Mouse (Mus musculus): ENCODE measurements at regions not wholly inside any gene's neighbourhood (a gene's known extent, or its start where the extent isn't known, plus 50 kb on each side); places are given as distances from the start of the nearest gene placed in this dataset.

DNA sequence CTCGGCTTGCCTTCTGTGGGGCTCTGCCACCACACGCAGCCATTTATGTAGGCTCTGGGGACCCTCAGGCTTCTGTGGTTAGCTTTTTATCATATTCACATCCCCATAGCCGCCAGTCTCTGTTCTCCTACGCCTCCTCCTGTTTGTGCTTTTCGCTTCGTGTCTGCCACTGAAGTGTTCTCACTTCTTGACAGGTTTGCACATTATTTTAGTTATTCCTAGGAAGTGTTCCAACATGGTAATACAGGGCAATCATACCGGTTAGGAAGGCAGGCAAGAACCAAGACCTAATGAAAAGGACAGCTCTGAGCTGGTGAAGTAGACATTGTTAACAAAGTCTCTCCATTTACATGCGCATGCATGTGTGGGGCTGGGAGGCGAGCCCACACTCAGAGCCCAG is 120.1 kb upstream of the Arid2 start:
- H3K36me3 ChIP-seq (ENCODE audit: control insufficient read depth, insufficient read depth) = no peaks in the 10 kb centered on the region
- TF ChIP-seq MYOD1 (IDR thresholded peaks at IDR 0.05; ENCODE audit: control insufficient read depth, insufficient read length, low read depth) (no peak), CEBPB (IDR thresholded peaks at IDR 0.05; ENCODE audit: low read depth) (no peak), USF1 (IDR thresholded peaks at IDR 0.05; ENCODE audit: low read depth) (no peak), CTCF (IDR thresholded peaks at IDR 0.05; ENCODE audit: control insufficient read depth, insufficient read depth, insufficient read length) (no peak), FOSL1 (IDR thresholded peaks at IDR 0.05; ENCODE audit: insufficient read depth, low read length, poor library complexity, severe bottlenecking) (no peak), MAX (IDR thresholded peaks at IDR 0.05) (no peak), MYOG (IDR thresholded peaks at IDR 0.05; ENCODE audit: control insufficient read depth, extremely low read depth, insufficient read length) (no peak)
- no peak overlapping the region for H3ac ChIP-seq (ENCODE audit: control insufficient read depth, insufficient read length, low read depth)
- peaks cover 3% of the 10 kb centered on the region for H3K27me3 ChIP-seq (ENCODE audit: control insufficient read depth, insufficient read depth, insufficient read length)
- H3K79me3 ChIP-seq (ENCODE audit: low read depth) = no peaks in the 10 kb centered on the region
- no peaks in the 10 kb centered on the region for H3K79me2 ChIP-seq (ENCODE audit: control insufficient read depth, insufficient read depth)
- no peak overlapping the region for H3K4me3 ChIP-seq (ENCODE audit: insufficient read depth, poor library complexity, severe bottlenecking)

GRCm38 (mm10) chr15:96169726-96170467 is 117.4 kb upstream of the Arid2 start:
- no peaks in the 10 kb centered on the region for H3K36me3 ChIP-seq (ENCODE audit: control insufficient read depth, insufficient read depth)
- TF ChIP-seq MAX (IDR thresholded peaks at IDR 0.05) = no peak
- no peak for TF ChIP-seq MYOD1 (IDR thresholded peaks at IDR 0.05; ENCODE audit: control insufficient read depth, insufficient read length, low read depth)
- TF ChIP-seq USF1 (IDR thresholded peaks at IDR 0.05; ENCODE audit: low read depth) = no peak
- no peak for TF ChIP-seq MYOG (IDR thresholded peaks at IDR 0.05; ENCODE audit: control insufficient read depth, extremely low read depth, insufficient read length)
- H3ac ChIP-seq (ENCODE audit: control insufficient read depth, insufficient read length, low read depth) = no peak overlapping the region
- no peak overlapping the region for H3K4me3 ChIP-seq (ENCODE audit: insufficient read depth, poor library complexity, severe bottlenecking)
- H3K27me3 ChIP-seq (ENCODE audit: control insufficient read depth, insufficient read depth, insufficient read length) = peaks cover 3% of the 10 kb centered on the region
- no peaks in the 10 kb centered on the region for H3K79me3 ChIP-seq (ENCODE audit: low read depth)
- no peaks in the 10 kb centered on the region for H3K79me2 ChIP-seq (ENCODE audit: control insufficient read depth, insufficient read depth)

GRCm38 (mm10) chr15:96170986-96171769 is 116.1 kb upstream of the Arid2 start:
- Histone ChIP-seq H3ac (ENCODE audit: control insufficient read depth, insufficient read length, low read depth) (no peak overlapping the region), H3K4me3 (ENCODE audit: insufficient read depth, poor library complexity, severe bottlenecking) (no peak overlapping the region), H3K27me3 (ENCODE audit: control insufficient read depth, insufficient read depth, insufficient read length) (peaks cover 3% of the 10 kb centered on the region), H3K79me3 (ENCODE audit: low read depth) (no peaks in the 10 kb centered on the region), H3K79me2 (ENCODE audit: control insufficient read depth, insufficient read depth) (no peaks in the 10 kb centered on the region), H3K36me3 (ENCODE audit: control insufficient read depth, insufficient read depth) (no peaks in the 10 kb centered on the region)
- no peak for TF ChIP-seq MYOD1 (IDR thresholded peaks at IDR 0.05; ENCODE audit: control insufficient read depth, insufficient read length, low read depth)
- no peak for TF ChIP-seq FOSL1 (IDR thresholded peaks at IDR 0.05; ENCODE audit: insufficient read depth, low read length, poor library complexity, severe bottlenecking)
- no peak for TF ChIP-seq MAX (IDR thresholded peaks at IDR 0.05)
- no peak for TF ChIP-seq CEBPB (IDR thresholded peaks at IDR 0.05; ENCODE audit: low read depth)
- TF ChIP-seq CTCF (IDR thresholded peaks at IDR 0.05; ENCODE audit: control insufficient read depth, insufficient read depth, insufficient read length) = no peak
- no peak for TF ChIP-seq MYOG (IDR thresholded peaks at IDR 0.05; ENCODE audit: control insufficient read depth, extremely low read depth, insufficient read length)
- TF ChIP-seq USF1 (IDR thresholded peaks at IDR 0.05; ENCODE audit: low read depth) = no peak

GRCm38 (mm10) chr15:96177911-96178310 is 109.4 kb upstream of the Arid2 start:
- H3K79me2 ChIP-seq (ENCODE audit: control insufficient read depth, insufficient read depth) = no peaks in the 10 kb centered on the region

DNA sequence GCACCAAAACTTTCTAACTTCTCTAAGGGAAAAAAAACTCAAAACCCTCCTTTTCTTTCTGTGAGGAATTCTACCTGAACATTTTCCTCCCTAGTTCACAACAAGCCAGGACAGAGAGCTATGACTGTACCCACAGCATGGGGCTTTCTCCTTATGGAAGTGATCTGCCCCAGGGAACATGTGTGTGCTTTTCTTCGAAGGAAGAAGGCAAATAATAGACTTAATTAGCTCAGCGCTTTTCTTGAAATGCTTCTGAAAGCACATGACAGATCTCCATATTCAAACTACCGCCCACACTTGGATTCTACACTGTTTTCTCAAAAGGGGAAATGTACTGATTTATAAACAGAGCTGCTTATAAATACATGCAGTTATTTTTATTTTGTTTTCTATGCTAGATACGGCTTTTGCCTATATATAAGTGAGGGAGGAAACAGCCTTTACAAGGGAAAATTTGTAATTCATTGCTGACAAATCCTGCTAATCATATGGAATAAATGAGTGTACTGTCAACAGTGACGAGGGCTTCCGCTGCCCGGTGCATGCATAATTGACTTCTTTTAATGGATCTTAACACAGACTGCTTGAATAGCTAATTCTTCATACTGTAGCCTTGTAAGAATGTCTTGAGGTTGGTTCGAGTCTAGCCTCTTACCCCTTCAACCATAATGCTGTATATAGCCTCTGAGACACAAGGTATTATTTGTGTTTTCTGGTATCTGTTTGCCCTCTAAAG is 108.8 kb upstream of the Arid2 start:
- no peak for TF ChIP-seq CTCF (IDR thresholded peaks at IDR 0.05; ENCODE audit: control insufficient read depth, insufficient read depth, insufficient read length)
- no peak for TF ChIP-seq MYOD1 (IDR thresholded peaks at IDR 0.05; ENCODE audit: control insufficient read depth, insufficient read length, low read depth)
- no peak for TF ChIP-seq CEBPB (IDR thresholded peaks at IDR 0.05; ENCODE audit: low read depth)
- no peak for TF ChIP-seq MAX (IDR thresholded peaks at IDR 0.05)
- TF ChIP-seq MYOG (IDR thresholded peaks at IDR 0.05; ENCODE audit: control insufficient read depth, extremely low read depth, insufficient read length) = no peak
- no peak for TF ChIP-seq USF1 (IDR thresholded peaks at IDR 0.05; ENCODE audit: low read depth)
- no peak for TF ChIP-seq FOSL1 (IDR thresholded peaks at IDR 0.05; ENCODE audit: insufficient read depth, low read length, poor library complexity, severe bottlenecking)
- no peaks in the 10 kb centered on the region for H3K79me3 ChIP-seq (ENCODE audit: low read depth)
- no peaks in the 10 kb centered on the region for H3K79me2 ChIP-seq (ENCODE audit: control insufficient read depth, insufficient read depth)
- no peaks in the 10 kb centered on the region for H3K27me3 ChIP-seq (ENCODE audit: control insufficient read depth, insufficient read depth, insufficient read length)
- H3K36me3 ChIP-seq (ENCODE audit: control insufficient read depth, insufficient read depth) = no peaks in the 10 kb centered on the region
- H3ac ChIP-seq (ENCODE audit: control insufficient read depth, insufficient read length, low read depth) = no peak overlapping the region
- no peak overlapping the region for H3K4me3 ChIP-seq (ENCODE audit: insufficient read depth, poor library complexity, severe bottlenecking)

More at GRCm38 (mm10) chr15:96177911-96178310, 109.4 kb upstream of the Arid2 start:
- TF ChIP-seq CTCF (IDR thresholded peaks at IDR 0.05; ENCODE audit: control insufficient read depth, insufficient read depth, insufficient read length) = no peak
- TF ChIP-seq FOSL1 (IDR thresholded peaks at IDR 0.05; ENCODE audit: insufficient read depth, low read length, poor library complexity, severe bottlenecking) = no peak
- no peak for TF ChIP-seq CEBPB (IDR thresholded peaks at IDR 0.05; ENCODE audit: low read depth)
- TF ChIP-seq USF1 (IDR thresholded peaks at IDR 0.05; ENCODE audit: low read depth) = no peak
- TF ChIP-seq MYOD1 (IDR thresholded peaks at IDR 0.05; ENCODE audit: control insufficient read depth, insufficient read length, low read depth) = no peak
- no peak for TF ChIP-seq MYOG (IDR thresholded peaks at IDR 0.05; ENCODE audit: control insufficient read depth, extremely low read depth, insufficient read length)
- no peak overlapping the region for H3K4me3 ChIP-seq (ENCODE audit: insufficient read depth, poor library complexity, severe bottlenecking)
- H3K36me3 ChIP-seq (ENCODE audit: control insufficient read depth, insufficient read depth) = no peaks in the 10 kb centered on the region
- H3K27me3 ChIP-seq (ENCODE audit: control insufficient read depth, insufficient read depth, insufficient read length) = no peaks in the 10 kb centered on the region
- H3K79me3 ChIP-seq (ENCODE audit: low read depth) = no peaks in the 10 kb centered on the region
- no peak overlapping the region for H3ac ChIP-seq (ENCODE audit: control insufficient read depth, insufficient read length, low read depth)

All from C2C12 (cell line).